9 mouse cellular contexts compared by ENCODE assay signal in the genomic region with DNA sequence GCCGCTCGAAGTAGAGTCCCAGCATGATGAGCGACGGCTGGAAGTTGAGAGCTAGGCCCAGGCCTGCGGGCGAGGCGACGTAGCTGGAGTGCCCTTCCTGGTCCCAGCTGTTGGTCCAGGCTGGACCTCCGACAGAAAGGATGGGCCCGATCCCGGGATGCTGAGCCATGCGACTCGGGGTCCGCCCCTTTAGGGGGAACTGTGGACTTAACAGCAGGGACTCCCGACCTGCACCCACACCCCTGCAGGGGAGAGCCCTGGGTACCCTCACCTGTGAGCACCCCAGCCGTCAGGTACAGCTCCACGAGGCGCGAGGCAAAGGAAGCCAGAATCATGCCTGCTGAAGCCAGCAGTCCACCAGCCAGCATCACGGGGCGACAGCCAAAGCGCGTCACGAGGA. TPM values are rescaled to one million over a fixed set of nuclear protein-coding genes. Genes with fewer than 3 reads are reported as not detected.
DNase-seq lines count a peak whose midpoint lies in the region; ATAC-seq and TF ChIP-seq lines count a peak whose summit lies in the region.
"Had no signal": no experiment of that assay in that cellular context is flagged by ENCODE, and none has a peak within 500 bp of the region (broad histone marks: within the 10 kb centered on the region; RNA-seq: fewer than 3 reads in every experiment).

No protein-coding gene starts in this region.

- TF ChIP-seq POLR2A in thymus, adult 2 months (IDR thresholded peaks at IDR 0.05; ENCODE audit: control insufficient read depth, extremely low read depth, insufficient read depth, low read length, poor library complexity) = no peak

- H3K36me3 ChIP-seq in heart, embryonic 13.5 days = peaks cover 19% of the 10 kb centered on the region
- H3K36me3 ChIP-seq in hindbrain, embryonic 14.5 days (replicated peaks; ENCODE audit: control insufficient read depth, insufficient read depth) = peaks cover 19% of the 10 kb centered on the region
- H3K36me3 ChIP-seq in midbrain, embryonic 12.5 days = peaks cover 15% of the 10 kb centered on the region
- no peaks in the 10 kb centered on the region for H3K36me3 ChIP-seq in thymus, adult 2 months (ENCODE audit: control insufficient read depth, insufficient read depth, low read length)

- no peaks in the 10 kb centered on the region for H3K9me3 ChIP-seq in heart, embryonic 13.5 days
- H3K9me3 ChIP-seq in hindbrain, embryonic 14.5 days (ENCODE audit: control insufficient read depth, low read length) = no peaks in the 10 kb centered on the region
- no peaks in the 10 kb centered on the region for H3K9me3 ChIP-seq in midbrain, embryonic 12.5 days

- H3K27ac ChIP-seq in heart, embryonic 13.5 days (replicated peaks) = no peak overlapping the region
- no peak overlapping the region for H3K27ac ChIP-seq in hindbrain, embryonic 14.5 days
- no peak overlapping the region for H3K27ac ChIP-seq in midbrain, embryonic 12.5 days (replicated peaks)
- H3K27ac ChIP-seq in thymus, adult 2 months (ENCODE audit: control insufficient read depth, insufficient read depth, low read length) = no peak overlapping the region

- H3K27me3 ChIP-seq in heart, embryonic 13.5 days (replicated peaks) = peaks cover 56% of the 10 kb centered on the region
- H3K27me3 ChIP-seq in hindbrain, embryonic 14.5 days (ENCODE audit: control insufficient read depth, insufficient read depth, low read length) = peaks cover 42% of the 10 kb centered on the region
- H3K27me3 ChIP-seq in midbrain, embryonic 12.5 days = peaks cover 63% of the 10 kb centered on the region
- H3K27me3 ChIP-seq in thymus, adult 2 months (ENCODE audit: control insufficient read depth, insufficient read depth, low read length) = peaks cover 18% of the 10 kb centered on the region

- ATAC-seq in heart, embryonic 13.5 days (ENCODE audit: extremely low read depth, insufficient number of reproducible peaks, low FRiP score, low TSS enrichment) = no peak
- ATAC-seq in common myeloid progenitor, adult 5-6 weeks (replicated peaks; ENCODE audit: low read depth, poor library complexity, severe bottlenecking) = 0 out of 2 replicates have a peak, but pooled peaks have one; percentile 23
- no peak for ATAC-seq in hindbrain, embryonic 14.5 days (ENCODE audit: low FRiP score)
- no peak for ATAC-seq in midbrain, embryonic 12.5 days (ENCODE audit: low FRiP score, low read depth)
- ATAC-seq: CD4-positive, CD25-positive, alpha-beta regulatory T cell, adult 4 months had no signal

- H3K4me1 ChIP-seq in heart, embryonic 13.5 days = peaks cover 18% of the 10 kb centered on the region
- peaks cover 14% of the 10 kb centered on the region; the same call in 1 of the 2 replicates for H3K4me1 ChIP-seq in hindbrain, embryonic 14.5 days (replicated peaks; ENCODE audit: control insufficient read depth, insufficient read depth, low read length)
- peaks cover 9% of the 10 kb centered on the region for H3K4me1 ChIP-seq in midbrain, embryonic 12.5 days
- H3K4me1 ChIP-seq in thymus, adult 2 months (replicated peaks; ENCODE audit: control insufficient read depth, insufficient read depth, low read length) = no peaks in the 10 kb centered on the region

- H3K4me2 ChIP-seq in heart, embryonic 13.5 days = peak overlapping the region; percentile 76
- H3K4me2 ChIP-seq in hindbrain, embryonic 14.5 days (replicated peaks) = peak overlapping the region; percentile 74
- H3K4me2 ChIP-seq in midbrain, embryonic 12.5 days (replicated peaks) = peak overlapping the region; percentile 60

- intact Hi-C loops in left cerebral cortex, postnatal 14 days (cut with DNase I) = no loop called here

- no peak for DNase-seq in heart, postnatal 4 days
- DNase-seq in hindbrain, embryonic 14.5 days (ENCODE audit: low spot score) = no peak
- no peak for DNase-seq in adrenal gland, adult 18-20 months (ENCODE audit: low spot score in 2 of 2)
- no peak for DNase-seq in left cerebral cortex, postnatal 14 days (ENCODE audit: low spot score in 2 of 2)
- no peak for DNase-seq in thymus, adult 2 months

- H3K4me3 ChIP-seq in heart, embryonic 13.5 days = peak overlapping the region; percentile 48
- peak overlapping the region; percentile 32 for H3K4me3 ChIP-seq in hindbrain, embryonic 14.5 days (replicated peaks; ENCODE audit: low read length)
- H3K4me3 ChIP-seq in midbrain, embryonic 12.5 days = peak overlapping the region; percentile 37
- no peak overlapping the region for H3K4me3 ChIP-seq in thymus, adult 2 months (ENCODE audit: control insufficient read depth, insufficient read depth, low read length)

- 28% methylated on average over 24 of the region's 24 CpGs for WGBS in heart, embryonic 13.5 days
- 27% methylated on average over 24 of the region's 24 CpGs for WGBS in hindbrain, embryonic 14.5 days
- WGBS in midbrain, embryonic 12.5 days = 31% methylated on average over 24 of the region's 24 CpGs
- 47% methylated on average over 24 of the region's 24 CpGs for WGBS in thymus, adult 2 months

- no peak for TF ChIP-seq CTCF in thymus, adult 2 months (IDR thresholded peaks at IDR 0.05; ENCODE audit: borderline replicate concordance, control insufficient read depth, extremely low read depth, insufficient read depth, low read length, poor library complexity)

- H3K9ac ChIP-seq in heart, embryonic 13.5 days = peak overlapping the region; percentile 85
- H3K9ac ChIP-seq in hindbrain, embryonic 14.5 days = peak overlapping the region; percentile 60
- H3K9ac ChIP-seq in midbrain, embryonic 12.5 days (replicated peaks) = peak overlapping the region; percentile 54

RNA-seq across cellular contexts. Expression of gene Slc16a8, which starts 2.0 kb away (rescaled TPM):
- polyA plus RNA-seq in heart, embryonic 13.5 days (2015; fragmentation: Nextera tagmentation; extraction: Ambion mirVana) = 0.27 and 0.34 TPM in 2 replicates
- under 1 TPM; 0.23 to 0.31 TPM for total RNA-seq in heart, postnatal 4 days (2021)
- total RNA-seq in common myeloid progenitor, adult 5-6 weeks (2017) = not detected in 2 replicates
- polyA plus RNA-seq in hindbrain, embryonic 14.5 days (2014; fragmentation: Nextera tagmentation; extraction: Ambion mirVana) = 0.90 and 1.2 TPM in 2 replicates
- polyA plus RNA-seq in midbrain, embryonic 12.5 days (2016; fragmentation: Nextera tagmentation; extraction: Ambion mirVana) = 0.24 and 0.50 TPM in 2 replicates
- total RNA-seq in adrenal gland, adult 18-20 months (2021) = not detected
- total RNA-seq in left cerebral cortex, postnatal 14 days (2021) = not detected
- 0.15 TPM in 1 of 2 replicates, not detected in the other for polyA plus RNA-seq in thymus, adult 2 months (2012; rRNA removed)
- polyA plus RNA-seq: CD4-positive, CD25-positive, alpha-beta regulatory T cell, adult 4 months had no signal

RNA-seq across cellular contexts. Expression of gene Gm49486, which starts 23.4 kb away (rescaled TPM):
- polyA plus RNA-seq in heart, embryonic 13.5 days (2015; fragmentation: Nextera tagmentation; extraction: Ambion mirVana) = 0.35 and 0.78 TPM in 2 replicates
- total RNA-seq in heart, postnatal 4 days (2021) = under 1 TPM; 0.52 to 0.74 TPM
- not detected in 2 replicates for total RNA-seq in common myeloid progenitor, adult 5-6 weeks (2017)
- 1.1 TPM in 2 replicates for polyA plus RNA-seq in hindbrain, embryonic 14.5 days (2014; fragmentation: Nextera tagmentation; extraction: Ambion mirVana)
- 0.72 and 0.80 TPM in 2 replicates for polyA plus RNA-seq in midbrain, embryonic 12.5 days (2016; fragmentation: Nextera tagmentation; extraction: Ambion mirVana)
- under 1 TPM in 1 of 2 experiments, not detected in 1; 0.29 TPM for total RNA-seq in adrenal gland, adult 18-20 months (2021)
- total RNA-seq in left cerebral cortex, postnatal 14 days (2021) = 1 to 10 TPM in 1 of 2 experiments, under 1 TPM in 1; 0.94 to 1.2 TPM
- 0.11 and 0.24 TPM in 2 replicates for polyA plus RNA-seq in thymus, adult 2 months (2012; rRNA removed)

RNA-seq across cellular contexts. Expression of gene Pick1, which starts 23.6 kb away (rescaled TPM):
- polyA plus RNA-seq in heart, embryonic 13.5 days (2015; fragmentation: Nextera tagmentation; extraction: Ambion mirVana) = 32.4 and 33.4 TPM in 2 replicates
- 10 to 100 TPM; 24.5 to 26.0 TPM for total RNA-seq in heart, postnatal 4 days (2021)
- 11.3 and 13.0 TPM in 2 replicates for total RNA-seq in common myeloid progenitor, adult 5-6 weeks (2017)
- polyA plus RNA-seq in hindbrain, embryonic 14.5 days (2014; fragmentation: Nextera tagmentation; extraction: Ambion mirVana) = 45.8 and 48.2 TPM in 2 replicates
- polyA plus RNA-seq in midbrain, embryonic 12.5 days (2016; fragmentation: Nextera tagmentation; extraction: Ambion mirVana) = 60.5 and 67.8 TPM in 2 replicates
- 10 to 100 TPM; 15.7 to 18.4 TPM for total RNA-seq in adrenal gland, adult 18-20 months (2021)
- total RNA-seq in left cerebral cortex, postnatal 14 days (2021) = 10 to 100 TPM; 52.0 to 56.4 TPM
- 27.1 and 27.7 TPM in 2 replicates for polyA plus RNA-seq in thymus, adult 2 months (2012; rRNA removed)

RNA-seq across cellular contexts. Expression of gene Baiap2l2, which starts 32.8 kb away (rescaled TPM):
- polyA plus RNA-seq in heart, embryonic 13.5 days (2015; fragmentation: Nextera tagmentation; extraction: Ambion mirVana) = 10.6 and 12.4 TPM in 2 replicates
- total RNA-seq in heart, postnatal 4 days (2021) = 1 to 10 TPM; 1.3 to 2.0 TPM
- total RNA-seq in common myeloid progenitor, adult 5-6 weeks (2017) = not detected in 2 replicates
- polyA plus RNA-seq in hindbrain, embryonic 14.5 days (2014; fragmentation: Nextera tagmentation; extraction: Ambion mirVana) = 2.3 and 2.6 TPM in 2 replicates
- 0.72 and 2.4 TPM in 2 replicates for polyA plus RNA-seq in midbrain, embryonic 12.5 days (2016; fragmentation: Nextera tagmentation; extraction: Ambion mirVana)
- total RNA-seq in adrenal gland, adult 18-20 months (2021) = under 1 TPM; 0.13 to 0.93 TPM
- total RNA-seq in left cerebral cortex, postnatal 14 days (2021) = 1 to 10 TPM; 3.3 to 7.0 TPM
- 0.68 and 2.9 TPM in 2 replicates for polyA plus RNA-seq in thymus, adult 2 months (2012; rRNA removed)
- polyA plus RNA-seq: CD4-positive, CD25-positive, alpha-beta regulatory T cell, adult 4 months had no signal
